9 mouse cellular contexts compared by ENCODE assay signal in genomic region chr9:21291868-21292267, GRCm38 (mm10). TPM values are rescaled to one million over a fixed set of nuclear protein-coding genes. Genes with fewer than 3 reads are reported as not detected.
DNase-seq lines count a peak whose midpoint lies in the region; ATAC-seq and TF ChIP-seq lines count a peak whose summit lies in the region.
"Not testable (repeated sequence)": the region's sequence is repeated elsewhere in the genome, so short reads cannot be mapped to it uniquely, and the experiment has no call there.
"Had no signal": no experiment of that assay in that cellular context is flagged by ENCODE, and none has a peak within 500 bp of the region (broad histone marks: within the 10 kb centered on the region; RNA-seq: fewer than 3 reads in every experiment).

No protein-coding gene starts in this region.

- not testable (repeated sequence) for H3K27me3 ChIP-seq in CH12.LX (replicated peaks); embryonic facial prominence, embryonic 11.5 days (ENCODE audit: control insufficient read depth, insufficient read depth, low read length); forebrain, embryonic 16.5 days (replicated peaks; ENCODE audit: control insufficient read depth, insufficient read depth, low read length); hindbrain, embryonic 11.5 days (ENCODE audit: control insufficient read depth, insufficient read depth, low read length); kidney, embryonic 15.5 days; liver, embryonic 13.5 days; midbrain, embryonic 12.5 days

- not testable (repeated sequence) for DNase-seq in CH12.LX (ENCODE audit: extremely low read depth); hindbrain, embryonic 11.5 days (ENCODE audit: low spot score); liver, embryonic 13.5 days
- DNase-seq in embryonic facial prominence, embryonic 11.5 days (ENCODE audit: low spot score) = peak; percentile 31
- DNase-seq in retina, postnatal 1 day = peak; percentile 19

- WGBS in embryonic facial prominence, embryonic 11.5 days = 20% methylated on average over 7 of the region's 7 CpGs
- 15% methylated on average over 7 of the region's 7 CpGs for WGBS in forebrain, embryonic 16.5 days
- 25% methylated on average over 7 of the region's 7 CpGs for WGBS in hindbrain, embryonic 11.5 days
- WGBS in kidney, embryonic 15.5 days = 19% methylated on average over 7 of the region's 7 CpGs
- WGBS in liver, embryonic 13.5 days (ENCODE audit: insufficient replicate concordance) = 9% methylated on average over 7 of the region's 7 CpGs
- 18% methylated on average over 7 of the region's 7 CpGs for WGBS in midbrain, embryonic 12.5 days

- TF ChIP-seq RAD21 in CH12.LX (IDR thresholded peaks at IDR 0.05; ENCODE audit: low read depth, low read length) = not testable (repeated sequence)

- peak overlapping the region; percentile 34 to 68 (median 34) for H3K4me3 ChIP-seq in CH12.LX (replicated peaks in 1 of 3; ENCODE audit: low read depth in 2 of 3, low read length in 2 of 3, poor library complexity in 1 of 3)
- peak overlapping the region; percentile 28 for H3K4me3 ChIP-seq in embryonic facial prominence, embryonic 11.5 days (ENCODE audit: low read depth, low read length)
- H3K4me3 ChIP-seq in forebrain, embryonic 16.5 days (replicated peaks; ENCODE audit: low read length) = peak overlapping the region; percentile 80
- peak overlapping the region; percentile 71 for H3K4me3 ChIP-seq in hindbrain, embryonic 11.5 days (ENCODE audit: low read depth, low read length)
- H3K4me3 ChIP-seq in kidney, embryonic 15.5 days (replicated peaks) = peak overlapping the region; percentile 60
- H3K4me3 ChIP-seq in liver, embryonic 13.5 days (replicated peaks) = peak overlapping the region; percentile 69
- peak overlapping the region; percentile 75 for H3K4me3 ChIP-seq in midbrain, embryonic 12.5 days

- not testable (repeated sequence) for H3K9me3 ChIP-seq in CH12.LX (replicated peaks; ENCODE audit: low read length); embryonic facial prominence, embryonic 11.5 days (replicated peaks; ENCODE audit: control insufficient read depth, low read length); forebrain, embryonic 16.5 days (ENCODE audit: control insufficient read depth, low read length); hindbrain, embryonic 11.5 days (ENCODE audit: control insufficient read depth, low read length); kidney, embryonic 15.5 days (replicated peaks); liver, embryonic 13.5 days (replicated peaks); midbrain, embryonic 12.5 days

- not testable (repeated sequence) for TF ChIP-seq EP300 in CH12.LX (IDR thresholded peaks at IDR 0.05; ENCODE audit: low read length)

- ATAC-seq in embryonic facial prominence, embryonic 11.5 days (replicated peaks; ENCODE audit: insufficient number of reproducible peaks, low FRiP score, low TSS enrichment, low read depth); forebrain, embryonic 16.5 days; hindbrain, embryonic 11.5 days (ENCODE audit: low FRiP score); kidney, embryonic 15.5 days (replicated peaks; ENCODE audit: low FRiP score); liver, embryonic 13.5 days (ENCODE audit: low read depth); midbrain, embryonic 12.5 days (ENCODE audit: low FRiP score, low read depth): not testable (repeated sequence)

- H3K4me2 ChIP-seq in CH12.LX (ENCODE audit: insufficient read depth, low read depth, poor library complexity, severe bottlenecking) = peak overlapping the region; percentile 88
- H3K4me2 ChIP-seq in embryonic facial prominence, embryonic 11.5 days (ENCODE audit: low read depth, low read length) = not testable (repeated sequence)
- peak overlapping the region; percentile 66 for H3K4me2 ChIP-seq in forebrain, embryonic 16.5 days (ENCODE audit: low read length)
- peak overlapping the region; percentile 44 for H3K4me2 ChIP-seq in hindbrain, embryonic 11.5 days (replicated peaks; ENCODE audit: low read depth, low read length)
- H3K4me2 ChIP-seq in kidney, embryonic 15.5 days = peak overlapping the region; percentile 75
- H3K4me2 ChIP-seq in liver, embryonic 13.5 days = peak overlapping the region; percentile 63
- peak overlapping the region; percentile 70 for H3K4me2 ChIP-seq in midbrain, embryonic 12.5 days (replicated peaks)

- peaks cover 5 to 26% of the 10 kb centered on the region in 2 experiments for H3K4me1 ChIP-seq in CH12.LX (ENCODE audit: control insufficient read depth in 1 of 2, insufficient read depth in 2 of 2)
- H3K4me1 ChIP-seq in embryonic facial prominence, embryonic 11.5 days (ENCODE audit: control insufficient read depth, insufficient read depth, low read length); hindbrain, embryonic 11.5 days (replicated peaks; ENCODE audit: control insufficient read depth, insufficient read depth, low read length): not testable (repeated sequence)
- H3K4me1 ChIP-seq in forebrain, embryonic 16.5 days (replicated peaks; ENCODE audit: control insufficient read depth, insufficient read depth, low read length) = peaks cover 23% of the 10 kb centered on the region
- H3K4me1 ChIP-seq in kidney, embryonic 15.5 days = peaks cover 29% of the 10 kb centered on the region
- peaks cover 39% of the 10 kb centered on the region for H3K4me1 ChIP-seq in liver, embryonic 13.5 days (replicated peaks)
- H3K4me1 ChIP-seq in midbrain, embryonic 12.5 days = peaks cover 27% of the 10 kb centered on the region

- H3K27ac ChIP-seq in CH12.LX (ENCODE audit: insufficient read depth, low read depth) = peak overlapping the region; percentile 39; the same call in 1 of the 2 replicates
- H3K27ac ChIP-seq in embryonic facial prominence, embryonic 11.5 days (replicated peaks; ENCODE audit: low read depth, low read length) = peak overlapping the region; percentile 86
- H3K27ac ChIP-seq in forebrain, embryonic 16.5 days (ENCODE audit: low read length) = peak overlapping the region; percentile 67
- H3K27ac ChIP-seq in hindbrain, embryonic 11.5 days (ENCODE audit: low read depth, low read length) = peak overlapping the region; percentile 76
- H3K27ac ChIP-seq in kidney, embryonic 15.5 days = peak overlapping the region; percentile 96
- H3K27ac ChIP-seq in liver, embryonic 13.5 days = peak overlapping the region; percentile 98
- peak overlapping the region; percentile 78 for H3K27ac ChIP-seq in midbrain, embryonic 12.5 days (replicated peaks)

- dilution Hi-C loops in CH12.LX (cut with MboI; ENCODE audit: extremely low pct_ligation_motif_present, extremely low pct_unique_long_range_greater_than_20kb, low sequenced_read_pairs) = not testable (repeated sequence)

- in situ Hi-C loops in CH12.LX (cut with MboI; ENCODE audit: low pct_ligation_motif_present, low pct_unique_long_range_greater_than_20kb, low sequenced_read_pairs) = not testable (repeated sequence)

- peak overlapping the region; percentile 53; the same call in 1 of the 2 replicates for H3K9ac ChIP-seq in CH12.LX (ENCODE audit: insufficient read depth, low read depth)
- peak overlapping the region; percentile 51 for H3K9ac ChIP-seq in embryonic facial prominence, embryonic 11.5 days (replicated peaks; ENCODE audit: low read length)
- not testable (repeated sequence) for H3K9ac ChIP-seq in forebrain, embryonic 16.5 days (replicated peaks; ENCODE audit: low read depth, low read length); midbrain, embryonic 12.5 days (replicated peaks)
- H3K9ac ChIP-seq in hindbrain, embryonic 11.5 days (ENCODE audit: low read depth, low read length) = peak overlapping the region; percentile 27; the same call in 1 of the 2 replicates
- H3K9ac ChIP-seq in kidney, embryonic 15.5 days = peak overlapping the region; percentile 36; the same call in 1 of the 2 replicates
- H3K9ac ChIP-seq in liver, embryonic 13.5 days = peak overlapping the region; percentile 85

- H3K79me2 ChIP-seq in CH12.LX (replicated peaks; ENCODE audit: control insufficient read depth, extremely low read depth, insufficient read depth, poor library complexity, severe bottlenecking) = peaks cover 10% of the 10 kb centered on the region

- not testable (repeated sequence) for H3K36me3 ChIP-seq in CH12.LX (replicated peaks in 1 of 2; ENCODE audit: control insufficient read depth in 1 of 2, insufficient read depth in 1 of 2, low read length in 1 of 2); embryonic facial prominence, embryonic 11.5 days (replicated peaks; ENCODE audit: control insufficient read depth, insufficient read depth, low read depth, low read length); forebrain, embryonic 16.5 days (ENCODE audit: control insufficient read depth, insufficient read depth); hindbrain, embryonic 11.5 days (ENCODE audit: control insufficient read depth, insufficient read depth, low read length); kidney, embryonic 15.5 days; midbrain, embryonic 12.5 days
- H3K36me3 ChIP-seq in liver, embryonic 13.5 days = peaks cover 11% of the 10 kb centered on the region

- TF ChIP-seq CTCF in CH12.LX (conservative IDR thresholded peaks at IDR 0.05 in 1 of 2, IDR thresholded peaks at IDR 0.05 in 1 of 2; ENCODE audit: low read depth in 2 of 2, low read length in 2 of 2) = not testable (repeated sequence)

- not testable (repeated sequence) for TF ChIP-seq POLR2A in CH12.LX (IDR thresholded peaks at IDR 0.05; ENCODE audit: low read depth, low read length)

RNA-seq across cellular contexts. Expression of gene Cdkn2d, which starts 0.7 kb away (rescaled TPM):
- 9.7 and 12.6 TPM in 2 replicates for total RNA-seq in CH12.LX (2012; rRNA removed)
- 7.1 and 7.3 TPM in 2 replicates for total RNA-seq in CH12.LX (2014; rRNA removed)
- polyA plus RNA-seq in CH12.LX (2012; ENCODE audit: insufficient read length, low read depth) = 2.2 and 2.9 TPM in 2 replicates
- 51.3 and 55.0 TPM in 2 replicates for polyA plus RNA-seq in embryonic facial prominence, embryonic 11.5 days (2014; fragmentation: Nextera tagmentation; extraction: Ambion mirVana)
- 85.1 and 97.7 TPM in 2 replicates for polyA plus RNA-seq in forebrain, embryonic 16.5 days (2015; fragmentation: Nextera tagmentation; extraction: Ambion mirVana)
- polyA plus RNA-seq in hindbrain, embryonic 11.5 days (2014; fragmentation: Nextera tagmentation; extraction: Ambion mirVana) = 80.3 and 83.2 TPM in 2 replicates
- 51.2 and 51.5 TPM in 2 replicates for polyA plus RNA-seq in kidney, embryonic 15.5 days (2015; fragmentation: Nextera tagmentation; extraction: Ambion mirVana)
- polyA plus RNA-seq in liver, embryonic 13.5 days (2015; fragmentation: Nextera tagmentation; extraction: Ambion mirVana) = 104 and 105 TPM in 2 replicates
- 63.6 and 72.1 TPM in 2 replicates for polyA plus RNA-seq in midbrain, embryonic 12.5 days (2016; fragmentation: Nextera tagmentation; extraction: Ambion mirVana)

RNA-seq across cellular contexts. Expression of gene Kri1, which starts 4.1 kb away (rescaled TPM):
- 55.5 and 62.6 TPM in 2 replicates for total RNA-seq in CH12.LX (2012; rRNA removed)
- total RNA-seq in CH12.LX (2014; rRNA removed) = 28.8 and 29.0 TPM in 2 replicates
- polyA plus RNA-seq in CH12.LX (2012; ENCODE audit: insufficient read length, low read depth) = 57.1 and 64.9 TPM in 2 replicates
- polyA plus RNA-seq in embryonic facial prominence, embryonic 11.5 days (2014; fragmentation: Nextera tagmentation; extraction: Ambion mirVana) = 11.4 and 13.3 TPM in 2 replicates
- 18.3 and 20.1 TPM in 2 replicates for polyA plus RNA-seq in forebrain, embryonic 16.5 days (2015; fragmentation: Nextera tagmentation; extraction: Ambion mirVana)
- polyA plus RNA-seq in hindbrain, embryonic 11.5 days (2014; fragmentation: Nextera tagmentation; extraction: Ambion mirVana) = 13.5 and 15.9 TPM in 2 replicates
- polyA plus RNA-seq in kidney, embryonic 15.5 days (2015; fragmentation: Nextera tagmentation; extraction: Ambion mirVana) = 13.8 and 19.8 TPM in 2 replicates
- polyA plus RNA-seq in liver, embryonic 13.5 days (2015; fragmentation: Nextera tagmentation; extraction: Ambion mirVana) = 9.9 and 10.3 TPM in 2 replicates
- polyA plus RNA-seq in midbrain, embryonic 12.5 days (2016; fragmentation: Nextera tagmentation; extraction: Ambion mirVana) = 18.4 and 21.1 TPM in 2 replicates

RNA-seq across cellular contexts. Expression of gene Ap1m2, which starts 20.3 kb away (rescaled TPM):
- 1.4 and 2.6 TPM in 2 replicates for total RNA-seq in CH12.LX (2012; rRNA removed)
- total RNA-seq in CH12.LX (2014; rRNA removed) = 0.51 TPM in 2 replicates
- 0.29 and 0.51 TPM in 2 replicates for polyA plus RNA-seq in CH12.LX (2012; ENCODE audit: insufficient read length, low read depth)
- polyA plus RNA-seq in embryonic facial prominence, embryonic 11.5 days (2014; fragmentation: Nextera tagmentation; extraction: Ambion mirVana) = 15.9 and 16.3 TPM in 2 replicates
- 1.8 and 2.9 TPM in 2 replicates for polyA plus RNA-seq in forebrain, embryonic 16.5 days (2015; fragmentation: Nextera tagmentation; extraction: Ambion mirVana)
- 3.4 and 5.0 TPM in 2 replicates for polyA plus RNA-seq in hindbrain, embryonic 11.5 days (2014; fragmentation: Nextera tagmentation; extraction: Ambion mirVana)
- 35.9 and 37.1 TPM in 2 replicates for polyA plus RNA-seq in kidney, embryonic 15.5 days (2015; fragmentation: Nextera tagmentation; extraction: Ambion mirVana)
- polyA plus RNA-seq in liver, embryonic 13.5 days (2015; fragmentation: Nextera tagmentation; extraction: Ambion mirVana) = 0.17 and 0.24 TPM in 2 replicates
- polyA plus RNA-seq in midbrain, embryonic 12.5 days (2016; fragmentation: Nextera tagmentation; extraction: Ambion mirVana) = 0.39 and 0.78 TPM in 2 replicates
- total RNA-seq: adrenal gland, postnatal 14 days had no signal

RNA-seq across cellular contexts. Expression of gene Atg4d, which starts 26.8 kb away (rescaled TPM):
- total RNA-seq in CH12.LX (2012; rRNA removed) = 13.5 and 14.3 TPM in 2 replicates
- total RNA-seq in CH12.LX (2014; rRNA removed) = 10.3 and 10.9 TPM in 2 replicates
- polyA plus RNA-seq in CH12.LX (2012; ENCODE audit: insufficient read length, low read depth) = 7.7 and 9.4 TPM in 2 replicates
- polyA plus RNA-seq in embryonic facial prominence, embryonic 11.5 days (2014; fragmentation: Nextera tagmentation; extraction: Ambion mirVana) = 28.5 and 31.1 TPM in 2 replicates
- 47.6 and 51.8 TPM in 2 replicates for polyA plus RNA-seq in forebrain, embryonic 16.5 days (2015; fragmentation: Nextera tagmentation; extraction: Ambion mirVana)
- polyA plus RNA-seq in hindbrain, embryonic 11.5 days (2014; fragmentation: Nextera tagmentation; extraction: Ambion mirVana) = 45.3 and 50.6 TPM in 2 replicates
- 42.7 and 49.5 TPM in 2 replicates for polyA plus RNA-seq in kidney, embryonic 15.5 days (2015; fragmentation: Nextera tagmentation; extraction: Ambion mirVana)
- 85.5 and 86.2 TPM in 2 replicates for polyA plus RNA-seq in liver, embryonic 13.5 days (2015; fragmentation: Nextera tagmentation; extraction: Ambion mirVana)
- 50.3 and 52.3 TPM in 2 replicates for polyA plus RNA-seq in midbrain, embryonic 12.5 days (2016; fragmentation: Nextera tagmentation; extraction: Ambion mirVana)

RNA-seq across cellular contexts. Expression of gene Slc44a2, which starts 28.6 kb away (rescaled TPM):
- total RNA-seq in CH12.LX (2012; rRNA removed) (27.4 and 36.5 TPM in 2 replicates), CH12.LX (2014; rRNA removed) (22.1 and 26.1 TPM in 2 replicates)
- 52.5 and 62.9 TPM in 2 replicates for polyA plus RNA-seq in CH12.LX (2012; ENCODE audit: insufficient read length, low read depth)
- polyA plus RNA-seq in embryonic facial prominence, embryonic 11.5 days (2014; fragmentation: Nextera tagmentation; extraction: Ambion mirVana) = 86.0 and 89.8 TPM in 2 replicates
- polyA plus RNA-seq in forebrain, embryonic 16.5 days (2015; fragmentation: Nextera tagmentation; extraction: Ambion mirVana) = 86.2 and 88.7 TPM in 2 replicates
- polyA plus RNA-seq in hindbrain, embryonic 11.5 days (2014; fragmentation: Nextera tagmentation; extraction: Ambion mirVana) = 60.4 and 66.4 TPM in 2 replicates
- polyA plus RNA-seq in kidney, embryonic 15.5 days (2015; fragmentation: Nextera tagmentation; extraction: Ambion mirVana) = 85.4 and 97.1 TPM in 2 replicates
- 17.3 and 19.1 TPM in 2 replicates for polyA plus RNA-seq in liver, embryonic 13.5 days (2015; fragmentation: Nextera tagmentation; extraction: Ambion mirVana)
- 71.3 and 74.1 TPM in 2 replicates for polyA plus RNA-seq in midbrain, embryonic 12.5 days (2016; fragmentation: Nextera tagmentation; extraction: Ambion mirVana)

Comparison
In these comparisons a context has a peak if more than half of its experiments do, and no peak if none do; other contexts are left out.
1. H3K27ac ChIP-seq: peak in every context shown above with its lines; median percentile 98 in liver, embryonic 13.5 days; 96 in kidney, embryonic 15.5 days; 86 in embryonic facial prominence, embryonic 11.5 days; 78 in midbrain, embryonic 12.5 days; 76 in hindbrain, embryonic 11.5 days; 67 in forebrain, embryonic 16.5 days; 39 in CH12.LX.
2. H3K4me3 ChIP-seq: peak in every context shown above with its lines; median percentile 80 in forebrain, embryonic 16.5 days; 75 in midbrain, embryonic 12.5 days; 71 in hindbrain, embryonic 11.5 days; 69 in liver, embryonic 13.5 days; 60 in kidney, embryonic 15.5 days; 34 in CH12.LX; 28 in embryonic facial prominence, embryonic 11.5 days.
3. RNA of gene Cdkn2d, which starts 0.7 kb away (polyA plus RNA-seq): 104 to 105 TPM in liver, embryonic 13.5 days, 85.1 to 97.7 TPM in forebrain, embryonic 16.5 days, 80.3 to 83.2 TPM in hindbrain, embryonic 11.5 days, 63.6 to 72.1 TPM in midbrain, embryonic 12.5 days, 51.3 to 55.0 TPM in embryonic facial prominence, embryonic 11.5 days and 51.2 to 51.5 TPM in kidney, embryonic 15.5 days; 2.2 to 2.9 TPM in CH12.LX; every median in the first group is over 10 times any median in the second.